Mouse (Mus musculus): Measurements from ENCODE around the gene Sppl2a. TPM values are rescaled to one million over a fixed set of nuclear protein-coding genes. Genes with fewer than 3 reads are reported as not detected.
"Not testable (repeated sequence)": the region's sequence is repeated elsewhere in the genome, so short reads cannot be mapped to it uniquely, and the experiment has no call there.

The Sppl2a gene
- polyA plus RNA-seq, 2 experiments, result 10.9 to 25.5 TPM

- Histone ChIP-seq H3K36me3 (replicated peaks; ENCODE audit: control insufficient read depth, insufficient read depth, low read depth) (no peaks in the 10 kb centered on the region), H3K4me1 (replicated peaks; ENCODE audit: control insufficient read depth in 2 of 2, insufficient read depth in 2 of 2, low read length in 1 of 2) (no peaks in the 10 kb centered on the region; a peak in 1 of 4 replicates), H3K9ac (replicated peaks) (no peak overlapping the region), H3K4me3 (ENCODE audit: insufficient read depth in 1 of 2, low read depth in 2 of 2, low read length in 2 of 2) (no peak overlapping the region), H3K27ac (no peak overlapping the region), H3K4me2 (ENCODE audit: low read depth) (no peak overlapping the region), H3K27me3 (ENCODE audit: control insufficient read depth, insufficient read depth, low read length) (no peaks in the 10 kb centered on the region), H3K9me3 (ENCODE audit: control insufficient read depth, low read length) (no peaks in the 10 kb centered on the region)
- TF ChIP-seq EP300 (IDR thresholded peaks at IDR 0.05; ENCODE audit: low read depth) (no peak), CTCF (IDR thresholded peaks at IDR 0.05; ENCODE audit: low read depth) (no peak)
- DNase-seq (ENCODE audit: low read depth in 3 of 3, low spot score in 3 of 3) (no peak), ATAC-seq (ENCODE audit: insufficient read depth) (no peak)
- WGBS (ENCODE audit: insufficient replicate concordance), result 62% methylated on average over 5 of the region's 5 CpGs
Measured at GRCm38 (mm10) chr2:126950453-126950852, 17.4 kb upstream of the Sppl2a start.

- Histone ChIP-seq H3K36me3 (replicated peaks; ENCODE audit: control insufficient read depth, insufficient read depth, low read depth) (no peaks in the 10 kb centered on the region), H3K9me3 (ENCODE audit: control insufficient read depth, low read length) (no peaks in the 10 kb centered on the region), H3K9ac (replicated peaks) (no peak overlapping the region), H3K4me2 (ENCODE audit: low read depth) (no peak overlapping the region), H3K27me3 (ENCODE audit: control insufficient read depth, insufficient read depth, low read length) (no peaks in the 10 kb centered on the region), H3K4me3 (ENCODE audit: insufficient read depth in 1 of 2, low read depth in 2 of 2, low read length in 2 of 2) (no peak overlapping the region), H3K27ac (no peak overlapping the region), H3K4me1 (replicated peaks; ENCODE audit: control insufficient read depth in 2 of 2, insufficient read depth in 2 of 2, low read length in 1 of 2) (no peaks in the 10 kb centered on the region; a peak in 1 of 4 replicates)
- WGBS (ENCODE audit: insufficient replicate concordance), result 54% methylated on average over 3 of the region's 3 CpGs
- ATAC-seq (ENCODE audit: insufficient read depth), result no peak
- TF ChIP-seq CTCF (IDR thresholded peaks at IDR 0.05; ENCODE audit: low read depth), result no peak
- TF ChIP-seq EP300 (IDR thresholded peaks at IDR 0.05; ENCODE audit: low read depth), result no peak
- no peak for DNase-seq (ENCODE audit: low read depth in 3 of 3, low spot score in 3 of 3)
Measured at GRCm38 (mm10) chr2:126949856-126950255, 16.8 kb upstream of the Sppl2a start.

GRCm38 (mm10) chr2:126949297-126949696 is 16.3 kb upstream of the Sppl2a start:
- H3K36me3 ChIP-seq (replicated peaks; ENCODE audit: control insufficient read depth, insufficient read depth, low read depth); H3K27ac ChIP-seq; H3K4me2 ChIP-seq (ENCODE audit: low read depth); DNase-seq (ENCODE audit: low read depth in 3 of 3, low spot score in 3 of 3); ATAC-seq (ENCODE audit: insufficient read depth); H3K9me3 ChIP-seq (ENCODE audit: control insufficient read depth, low read length); H3K9ac ChIP-seq (replicated peaks); H3K27me3 ChIP-seq (ENCODE audit: control insufficient read depth, insufficient read depth, low read length); H3K4me3 ChIP-seq (ENCODE audit: insufficient read depth in 1 of 2, low read depth in 2 of 2, low read length in 2 of 2); H3K4me1 ChIP-seq (replicated peaks; ENCODE audit: control insufficient read depth in 2 of 2, insufficient read depth in 2 of 2, low read length in 1 of 2): not testable (repeated sequence)
- WGBS (ENCODE audit: insufficient replicate concordance), result 63% methylated on average over 6 of the region's 6 CpGs

GRCm38 (mm10) chr2:126948231-126948630 is 15.2 kb upstream of the Sppl2a start:
- Histone ChIP-seq H3K4me3 (ENCODE audit: insufficient read depth in 1 of 2, low read depth in 2 of 2, low read length in 2 of 2) (no peak overlapping the region), H3K27ac (no peak overlapping the region), H3K9ac (replicated peaks) (no peak overlapping the region), H3K4me1 (replicated peaks; ENCODE audit: control insufficient read depth in 2 of 2, insufficient read depth in 2 of 2, low read length in 1 of 2) (no peaks in the 10 kb centered on the region; a peak in 1 of 4 replicates), H3K4me2 (ENCODE audit: low read depth) (no peak overlapping the region), H3K27me3 (ENCODE audit: control insufficient read depth, insufficient read depth, low read length) (no peaks in the 10 kb centered on the region), H3K9me3 (ENCODE audit: control insufficient read depth, low read length) (no peaks in the 10 kb centered on the region), H3K36me3 (replicated peaks; ENCODE audit: control insufficient read depth, insufficient read depth, low read depth) (no peaks in the 10 kb centered on the region)
- ATAC-seq (ENCODE audit: insufficient read depth) (no peak), DNase-seq (ENCODE audit: low read depth in 3 of 3, low spot score in 3 of 3) (no peak)
- TF ChIP-seq EP300 (IDR thresholded peaks at IDR 0.05; ENCODE audit: low read depth), result no peak
- TF ChIP-seq CTCF (IDR thresholded peaks at IDR 0.05; ENCODE audit: low read depth), result no peak
- 35% methylated on average over 3 of the region's 3 CpGs for WGBS (ENCODE audit: insufficient replicate concordance)

- Histone ChIP-seq H3K36me3 (replicated peaks; ENCODE audit: control insufficient read depth, insufficient read depth, low read depth) (no peaks in the 10 kb centered on the region), H3K4me3 (ENCODE audit: insufficient read depth in 1 of 2, low read depth in 2 of 2, low read length in 2 of 2) (no peak overlapping the region), H3K4me2 (ENCODE audit: low read depth) (no peak overlapping the region), H3K9me3 (ENCODE audit: control insufficient read depth, low read length) (no peaks in the 10 kb centered on the region), H3K4me1 (replicated peaks; ENCODE audit: control insufficient read depth in 2 of 2, insufficient read depth in 2 of 2, low read length in 1 of 2) (no peaks in the 10 kb centered on the region; a peak in 1 of 4 replicates), H3K27ac (no peak overlapping the region), H3K27me3 (ENCODE audit: control insufficient read depth, insufficient read depth, low read length) (no peaks in the 10 kb centered on the region), H3K9ac (replicated peaks) (no peak overlapping the region)
- TF ChIP-seq CTCF (IDR thresholded peaks at IDR 0.05; ENCODE audit: low read depth), result no peak
- no peak for TF ChIP-seq EP300 (IDR thresholded peaks at IDR 0.05; ENCODE audit: low read depth)
- no peak for DNase-seq (ENCODE audit: low read depth in 3 of 3, low spot score in 3 of 3)
- ATAC-seq (ENCODE audit: insufficient read depth), result no peak
Measured at GRCm38 (mm10) chr2:126947646-126948045, 14.6 kb upstream of the Sppl2a start.

All from liver, embryonic 14.5 days (tissue).